Mouse (Mus musculus) heart, postnatal 0 days (tissue): ENCODE measurements at regions not wholly inside any gene's neighbourhood (a gene's known extent, or its start where the extent isn't known, plus 50 kb on each side); places are given as distances from the start of the nearest gene placed in this dataset.

Experiments used
- CTCF ChIP-seq: IDR thresholded peaks from 2 replicates; pipeline ENCODE4 v1.5.1; 2016; ENCODE audit warnings: antibody characterized with exemption, control low read depth, low read depth
- EP300 ChIP-seq: IDR thresholded peaks from 2 replicates; pipeline ENCODE4 v1.6.1; 2016; ENCODE audit warnings: antibody characterized with exemption, low read depth

DNA sequence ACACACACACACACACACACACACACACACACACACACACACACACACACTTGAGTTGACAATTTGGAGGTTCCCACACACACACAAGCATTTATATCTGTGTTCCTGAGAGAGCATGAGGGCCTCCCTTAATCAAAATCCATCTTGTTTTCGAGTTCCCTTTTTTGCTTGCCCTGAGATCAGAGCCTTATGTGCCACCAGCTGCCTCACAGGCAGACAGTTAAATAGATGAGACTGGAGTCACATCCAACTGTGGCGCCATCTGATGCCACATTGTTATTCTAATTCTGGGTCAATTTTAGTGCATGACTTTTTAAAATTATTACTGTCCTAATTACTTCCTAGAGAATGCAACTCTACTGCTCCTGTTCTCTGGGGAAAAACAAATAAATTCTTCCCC, 91.2 kb upstream of the Syndig1 start:
- TF ChIP-seq CTCF (no peak), EP300 (no peak)
